Mouse (Mus musculus) embryo, embryonic 10.5 days (tissue): ENCODE data around the gene E030025P04Rik.

ENCODE experiments used
- DNase-seq: peaks from one replicate; pipeline ENCODE4 v3.0.0-alpha.2; 2015; ENCODE audit warnings: low spot score

Gene E030025P04Rik

DNA sequence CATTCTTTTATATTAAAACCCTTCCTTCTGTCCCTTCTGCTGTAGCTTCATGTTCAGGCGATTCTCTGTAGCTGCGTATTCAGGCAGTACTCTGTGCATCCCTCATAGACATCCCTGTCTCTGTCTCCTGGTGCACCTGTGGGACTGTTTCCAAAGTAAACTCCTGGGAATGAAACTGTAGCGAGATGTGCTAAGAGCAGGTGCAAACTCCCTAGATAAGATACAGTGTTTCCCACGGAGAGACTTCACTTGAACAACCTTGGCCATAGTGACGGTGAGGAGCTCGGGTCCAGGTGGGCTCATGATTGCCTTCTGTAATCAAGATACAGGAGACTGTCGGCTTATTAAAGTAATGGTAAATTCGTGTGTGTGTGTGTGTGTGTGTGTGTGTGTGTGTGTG, 41.5 kb downstream of the E030025P04Rik start:
- no peak for DNase-seq

DNA sequence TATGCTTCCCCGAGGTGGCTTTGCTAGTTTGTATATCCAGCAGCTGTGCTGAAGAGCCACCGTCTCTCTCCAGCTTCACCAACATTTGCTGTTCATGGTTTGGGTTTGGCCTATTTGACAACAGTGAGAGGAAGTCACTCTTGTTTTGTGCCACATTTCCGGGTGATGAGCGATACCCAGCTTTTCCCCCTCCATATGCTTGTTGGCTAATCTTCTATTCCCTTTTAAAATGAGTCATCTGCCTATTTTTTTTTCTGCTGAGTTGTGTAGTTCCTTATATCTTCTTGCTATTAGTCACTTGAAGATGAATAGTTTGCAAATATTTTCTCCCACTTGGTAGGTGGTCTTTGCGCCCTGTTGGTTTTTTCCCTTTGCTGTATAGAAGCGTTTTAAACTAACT, 43.9 kb downstream of the E030025P04Rik start:
- no peak for DNase-seq

DNA sequence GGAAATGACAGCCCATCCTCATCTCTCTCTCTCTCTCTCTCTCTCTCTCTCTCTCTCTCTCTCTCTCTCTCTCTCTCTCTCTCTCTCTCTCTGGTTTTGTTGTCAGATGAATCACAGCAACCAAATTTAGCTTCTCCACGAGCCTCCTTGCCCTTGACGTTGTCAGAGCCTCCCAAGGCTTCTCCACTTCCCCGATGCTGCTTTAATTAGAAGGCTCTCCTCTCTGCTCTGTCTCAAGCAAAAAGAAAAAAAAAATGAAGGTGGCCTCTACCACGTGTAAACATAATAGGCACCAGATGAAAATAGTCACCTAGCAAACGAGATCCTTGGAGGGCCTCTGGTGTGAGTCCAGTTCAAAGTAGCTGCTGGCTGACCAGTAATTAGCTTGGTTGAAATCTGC, 52.3 kb downstream of the E030025P04Rik start:
- no peak for DNase-seq
